Mouse (Mus musculus) midbrain, postnatal 0 days (tissue): Measurements from ENCODE around the gene Insig1. TPM values are rescaled to one million over a fixed set of nuclear protein-coding genes. Genes with fewer than 3 reads are reported as not detected.

Experiments
- ATAC-seq: fragments of 200-750 bp; cut with Nextera tagmentation; 2 replicates; pipeline ENCODE4 v1.8.0; 2017; ENCODE audit warnings: moderate number of reproducible peaks, mild to moderate bottlenecking, moderate TSS enrichment, moderate library complexity; ENCODE audit not compliant: low FRiP score
- DNase-seq: peaks from one replicate; pipeline ENCODE4 v3.0.0-alpha.2; 2015; ENCODE audit warnings: low spot score
- H3K27ac ChIP-seq: fragments of 300-500 bp; sonication (generic); 2 replicates; pipeline ENCODE4 v1.5.1; 2014; ENCODE audit warnings: low read depth, mild to moderate bottlenecking, low read length, mixed read lengths
- H3K27me3 ChIP-seq: fragments of 300-500 bp; sonication (generic); 2 replicates; pipeline ENCODE4 v1.6.1; 2014; ENCODE audit warnings: low read length, control low read depth, mixed read lengths; ENCODE audit not compliant: insufficient read depth
- H3K36me3 ChIP-seq: fragments of 300-500 bp; sonication (generic); 2 replicates; pipeline ENCODE4 v1.6.1; 2014; ENCODE audit warnings: low read length, control low read depth, mixed read lengths; ENCODE audit not compliant: insufficient read depth
- H3K4me1 ChIP-seq: fragments of 300-500 bp; sonication (generic); 2 replicates; pipeline ENCODE4 v1.6.1; 2014; ENCODE audit warnings: mild to moderate bottlenecking, control low read depth, antibody characterized with exemption, low read length, mixed read lengths; ENCODE audit not compliant: insufficient read depth
- H3K4me2 ChIP-seq: fragments of 300-500 bp; sonication (generic); 2 replicates; pipeline ENCODE4 v1.6.1; 2014; ENCODE audit warnings: low read depth, mild to moderate bottlenecking, low read length, mixed read lengths; ENCODE audit not compliant: poor library complexity, severe bottlenecking
- H3K4me3 ChIP-seq: fragments of 300-500 bp; sonication (generic); 2 replicates; pipeline ENCODE4 v1.5.1; 2014; ENCODE audit warnings: low read depth, mild to moderate bottlenecking, low read length, moderate library complexity
- H3K9ac ChIP-seq: fragments of 300-500 bp; sonication (generic); replicated peaks from 2 replicates; pipeline ENCODE4 v1.6.1; 2014; ENCODE audit warnings: mild to moderate bottlenecking, low read length, moderate library complexity, mixed read lengths; ENCODE audit not compliant: poor library complexity, severe bottlenecking
- H3K9me3 ChIP-seq: fragments of 300-500 bp; sonication (generic); 2 replicates; pipeline ENCODE4 v1.6.1; 2016; ENCODE audit warnings: low read length, control low read depth
- CTCF ChIP-seq: IDR thresholded peaks from 2 replicates; pipeline ENCODE4 v1.5.1; 2016; ENCODE audit warnings: antibody characterized with exemption, mild to moderate bottlenecking
- WGBS: fragments of 180-500 bp; shearing (Covaris S2); extraction: QIAGEN DNeasy Blood & Tissue Kit; methylation state at CpG from one replicate; pipeline ENCODE4 v1.1.7; 2014; 5-methylcytosine and 5-hydroxymethylcytosine counted together
- polyA plus RNA-seq: library from polyadenylated mRNA; unstranded; fragments of >200 nt; fragmentation: Nextera tagmentation; extraction: Ambion mirVana; gene quantifications from 2 replicates; pipeline ENCODE4 v1.2.1, GENCODE M21; 2015
- total RNA-seq: library from RNA; depleted of rRNA; stranded (reverse); fragments of >200 nt; gene quantifications from 2 replicates; pipeline ENCODE4 v1.2.3, GENCODE M21; 2014

The Insig1 gene
- total and polyA plus RNA-seq, 2 experiments from 2014 or later = 97.9 to 164 TPM

DNA sequence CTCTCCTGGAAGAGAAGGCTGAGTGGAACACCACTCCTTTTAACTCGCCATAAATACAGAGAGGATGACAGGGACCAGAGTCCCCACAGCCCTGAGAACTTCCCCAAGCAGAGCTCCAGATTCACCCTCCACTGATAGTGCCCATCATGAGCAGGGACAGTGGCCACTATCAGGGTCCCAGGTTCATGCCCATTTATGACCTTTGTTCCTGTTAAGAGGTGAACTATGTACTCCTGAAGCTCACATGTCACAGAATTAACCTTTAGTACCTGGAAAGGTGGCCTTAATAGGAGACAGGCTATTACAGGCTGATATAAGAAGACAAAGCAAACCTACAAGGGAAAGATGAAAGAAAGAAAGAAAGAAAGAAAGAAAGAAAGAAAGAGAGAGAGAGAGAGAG is 35.2 kb upstream of the Insig1 start:
- no peaks in the 10 kb centered on the region for H3K36me3 ChIP-seq
- H3K4me2 ChIP-seq = no peak overlapping the region
- WGBS = 79% methylated on average over 1 of the region's 1 CpGs
- no peak for TF ChIP-seq CTCF
- ATAC-seq = no peak
- 0 out of 2 replicates have a peak, but pooled peaks cover 2% of the 10 kb centered on the region for H3K4me1 ChIP-seq
- H3K9ac ChIP-seq = no peak overlapping the region
- DNase-seq = no peak
- H3K27ac ChIP-seq = no peak overlapping the region
- H3K9me3 ChIP-seq = no peaks in the 10 kb centered on the region
- H3K4me3 ChIP-seq = no peak overlapping the region
- H3K27me3 ChIP-seq = no peaks in the 10 kb centered on the region

GRCm38 (mm10) chr5:28036518-28036917 is 34.6 kb upstream of the Insig1 start:
- Histone ChIP-seq H3K4me1 (0 out of 2 replicates have a peak, but pooled peaks cover 2% of the 10 kb centered on the region), H3K36me3 (no peaks in the 10 kb centered on the region), H3K27ac (no peak overlapping the region), H3K27me3 (no peaks in the 10 kb centered on the region), H3K9ac (no peak overlapping the region), H3K9me3 (no peaks in the 10 kb centered on the region), H3K4me2 (no peak overlapping the region), H3K4me3 (no peak overlapping the region)
- TF ChIP-seq CTCF = no peak
- DNase-seq (no peak), ATAC-seq (no peak)
- 100% methylated on average over 1 of the region's 1 CpGs for WGBS

- Histone ChIP-seq H3K4me2 (no peak overlapping the region), H3K4me3 (no peak overlapping the region), H3K9me3 (no peaks in the 10 kb centered on the region), H3K9ac (no peak overlapping the region), H3K27ac (no peak overlapping the region), H3K27me3 (no peaks in the 10 kb centered on the region), H3K36me3 (no peaks in the 10 kb centered on the region), H3K4me1 (0 out of 2 replicates have a peak, but pooled peaks cover 2% of the 10 kb centered on the region)
- WGBS = 48% methylated on average over 3 of the region's 3 CpGs
- no peak for TF ChIP-seq CTCF
- DNase-seq (no peak), ATAC-seq (no peak)
These were observed 34.0 kb upstream of the Insig1 start for GRCm38 (mm10) chr5:28037172-28037591.

- DNase-seq (peak; percentile 5), ATAC-seq (no peak)
- WGBS = 43% methylated on average over 5 of the region's 5 CpGs
These were observed 33.5 kb upstream of the Insig1 start for GRCm38 (mm10) chr5:28037639-28038038.

DNA sequence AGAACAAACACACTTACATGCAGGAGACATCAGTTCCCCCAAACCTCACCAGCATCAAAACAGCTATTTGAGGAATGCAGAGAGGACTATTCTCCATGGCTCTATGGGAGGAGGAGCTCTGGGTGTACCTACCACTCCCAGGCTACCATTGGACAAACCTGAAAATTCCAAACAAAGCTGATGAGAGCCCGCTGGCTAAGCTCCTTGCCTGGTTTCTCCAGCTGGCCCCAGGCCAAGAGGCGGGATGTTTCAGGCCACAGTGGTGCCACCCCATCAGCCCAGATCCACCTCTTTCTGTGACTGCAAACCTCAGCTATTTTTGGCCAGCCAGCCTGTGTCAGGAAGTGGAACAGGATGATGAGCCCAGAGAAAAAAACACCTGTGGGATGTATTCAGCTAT is 33.0 kb upstream of the Insig1 start:
- TF ChIP-seq CTCF = no peak
- ATAC-seq (no peak; the same call in 1 of the 2 replicates), DNase-seq (peak; percentile 1)
- Histone ChIP-seq H3K27me3 (no peaks in the 10 kb centered on the region), H3K27ac (no peak overlapping the region), H3K9me3 (no peaks in the 10 kb centered on the region), H3K9ac (no peak overlapping the region), H3K4me2 (no peak overlapping the region), H3K36me3 (no peaks in the 10 kb centered on the region), H3K4me3 (no peak overlapping the region), H3K4me1 (0 out of 2 replicates have a peak, but pooled peaks cover 2% of the 10 kb centered on the region)
- 40% methylated on average over 2 of the region's 2 CpGs for WGBS

More at GRCm38 (mm10) chr5:28037639-28038038, 33.5 kb upstream of the Insig1 start:
- Histone ChIP-seq H3K27ac (no peak overlapping the region), H3K4me1 (0 out of 2 replicates have a peak, but pooled peaks cover 2% of the 10 kb centered on the region), H3K4me2 (no peak overlapping the region), H3K36me3 (no peaks in the 10 kb centered on the region), H3K27me3 (no peaks in the 10 kb centered on the region), H3K4me3 (no peak overlapping the region), H3K9me3 (no peaks in the 10 kb centered on the region), H3K9ac (no peak overlapping the region)
- TF ChIP-seq CTCF = no peak

GRCm38 (mm10) chr5:28039746-28040655 is 31.2 kb upstream of the Insig1 start:
- no peak overlapping the region for H3K4me3 ChIP-seq
- H3K4me2 ChIP-seq = no peak overlapping the region
- DNase-seq (no peak), ATAC-seq (no peak)
- no peak overlapping the region for H3K9ac ChIP-seq
- H3K9me3 ChIP-seq = no peaks in the 10 kb centered on the region
- H3K4me1 ChIP-seq = 0 out of 2 replicates have a peak, but pooled peaks cover 2% of the 10 kb centered on the region
- H3K36me3 ChIP-seq = no peaks in the 10 kb centered on the region
- H3K27me3 ChIP-seq = no peaks in the 10 kb centered on the region
- TF ChIP-seq CTCF = no peak
- 77% methylated on average over 7 of the region's 7 CpGs for WGBS
- H3K27ac ChIP-seq = no peak overlapping the region
